17 mouse cellular contexts compared by ENCODE assay signal in the genomic region with DNA sequence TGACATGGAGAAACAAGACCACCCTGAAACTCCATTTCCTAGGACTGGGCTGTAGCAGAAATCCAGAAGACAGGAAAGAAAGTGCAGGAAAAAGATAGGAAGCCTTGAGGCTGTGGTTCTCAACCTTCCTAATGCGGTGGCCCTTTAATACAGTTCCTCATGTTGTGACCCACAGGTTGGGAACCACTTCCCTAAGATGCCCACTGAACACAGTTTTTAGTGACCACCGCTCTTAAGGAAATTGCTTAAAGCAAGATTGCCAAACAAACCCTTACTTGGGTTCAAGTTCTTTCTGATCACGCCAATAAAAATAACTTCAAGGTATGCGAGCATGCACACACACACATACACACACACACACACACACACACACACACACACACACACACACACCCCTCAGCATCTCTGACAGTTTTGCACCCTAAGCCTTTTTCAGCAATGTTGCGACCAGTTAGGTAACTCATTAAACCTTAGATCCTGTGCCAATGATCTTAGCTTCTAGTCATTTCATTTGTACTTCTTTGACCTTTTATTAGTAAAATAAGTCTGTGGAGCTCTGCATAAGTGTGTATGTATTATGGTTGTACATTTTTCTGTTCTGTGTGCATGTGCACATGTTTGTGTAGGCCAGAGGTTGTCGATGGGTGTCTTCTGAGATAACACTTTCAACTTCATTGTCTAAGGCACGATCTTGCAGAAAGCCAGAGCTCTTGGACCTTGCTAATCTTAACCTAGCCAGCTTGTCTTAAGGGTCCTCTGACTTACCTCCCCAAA. TPM values are rescaled to one million over a fixed set of nuclear protein-coding genes. Genes with fewer than 3 reads are reported as not detected.
A peak's percentile ranks its signal among the peaks of the same experiment; 100 is the strongest.
DNase-seq lines count a peak whose midpoint lies in the region; ATAC-seq and TF ChIP-seq lines count a peak whose summit lies in the region.
"Had no signal": no experiment of that assay in that cellular context is flagged by ENCODE, and none has a peak within 500 bp of the region (broad histone marks: within the 10 kb centered on the region; RNA-seq: fewer than 3 reads in every experiment).

No protein-coding gene starts in this region.

- peak; percentile 71 for ATAC-seq in intestine, postnatal 0 days
- peak; percentile 19; the same call in 1 of the 2 replicates for ATAC-seq in stomach, embryonic 16.5 days (ENCODE audit: insufficient read depth, low FRiP score)
- ATAC-seq: activated CD4-positive, CD25-positive, alpha-beta regulatory T cell, adult 4 months; forebrain, embryonic 15.5 days; lung, postnatal 0 days had no signal

- peak; percentile 18 for DNase-seq in kidney, adult 11 months
- DNase-seq in kidney, postnatal 4 days = no peak
- DNase-seq in kidney, postnatal 25 days = peak; percentile 22 to 42
- DNase-seq in natural killer cell, adult 2 months (ENCODE audit: low spot score in 2 of 2) = no peak
- no peak for DNase-seq in frontal cortex, postnatal 14 days (ENCODE audit: low spot score in 2 of 2)
- no peak for DNase-seq in thymus, postnatal 10 days (ENCODE audit: low spot score in 2 of 2)
- DNase-seq: adrenal gland, postnatal 25 days; cerebellum, postnatal 10 days had no signal

- H3K36me3 ChIP-seq in intestine, postnatal 0 days (ENCODE audit: control insufficient read depth, insufficient read depth) = no peaks in the 10 kb centered on the region
- no peaks in the 10 kb centered on the region for H3K36me3 ChIP-seq in stomach, embryonic 16.5 days (ENCODE audit: control insufficient read depth, insufficient read depth, low read length)
- H3K36me3 ChIP-seq: forebrain, embryonic 15.5 days; limb, embryonic 12.5 days; midbrain, embryonic 10.5 days had no signal

- no peaks in the 10 kb centered on the region for H3K27me3 ChIP-seq in intestine, postnatal 0 days (replicated peaks; ENCODE audit: control insufficient read depth, insufficient read depth, low read length)
- H3K27me3 ChIP-seq in stomach, embryonic 16.5 days (ENCODE audit: control insufficient read depth, insufficient read depth, low read length) = no peaks in the 10 kb centered on the region
- H3K27me3 ChIP-seq: forebrain, embryonic 15.5 days; limb, embryonic 12.5 days had no signal

- peaks cover 5% of the 10 kb centered on the region for H3K4me1 ChIP-seq in intestine, postnatal 0 days (replicated peaks; ENCODE audit: control insufficient read depth, insufficient read depth, low read length)
- no peaks in the 10 kb centered on the region for H3K4me1 ChIP-seq in stomach, embryonic 16.5 days (ENCODE audit: control insufficient read depth, insufficient read depth, low read length)
- H3K4me1 ChIP-seq: forebrain, embryonic 15.5 days; limb, embryonic 12.5 days; midbrain, embryonic 10.5 days had no signal

- no peak overlapping the region for H3K4me3 ChIP-seq in intestine, postnatal 0 days (ENCODE audit: low read depth, low read length)
- H3K4me3 ChIP-seq in stomach, embryonic 16.5 days (replicated peaks; ENCODE audit: low read length) = no peak overlapping the region
- H3K4me3 ChIP-seq: forebrain, embryonic 15.5 days; layer of hippocampus, adult 2 months; limb, embryonic 12.5 days; midbrain, embryonic 10.5 days had no signal

- H3K9ac ChIP-seq in intestine, postnatal 0 days (ENCODE audit: low read depth, low read length) = no peak overlapping the region
- H3K9ac ChIP-seq in stomach, embryonic 16.5 days (ENCODE audit: low read length) = no peak overlapping the region
- H3K9ac ChIP-seq: forebrain, embryonic 15.5 days; hindbrain, embryonic 14.5 days; limb, embryonic 12.5 days had no signal

- H3K4me2 ChIP-seq in intestine, postnatal 0 days (replicated peaks; ENCODE audit: low read depth) = peak overlapping the region; percentile 40
- 0 out of 2 replicates have a peak overlapping the region, but pooled peaks have one; percentile 1 for H3K4me2 ChIP-seq in stomach, embryonic 16.5 days (ENCODE audit: low read depth, low read length)
- H3K4me2 ChIP-seq: forebrain, embryonic 15.5 days; hindbrain, embryonic 14.5 days; limb, embryonic 12.5 days had no signal

- no peak for TF ChIP-seq CTCF in intestine, postnatal 0 days (IDR thresholded peaks at IDR 0.05; ENCODE audit: low read depth)

- H3K9me3 ChIP-seq in intestine, postnatal 0 days (ENCODE audit: control insufficient read depth) = no peaks in the 10 kb centered on the region
- no peaks in the 10 kb centered on the region for H3K9me3 ChIP-seq in stomach, embryonic 16.5 days (replicated peaks; ENCODE audit: control insufficient read depth, low read length)
- H3K9me3 ChIP-seq: forebrain, embryonic 15.5 days; limb, embryonic 12.5 days; midbrain, embryonic 10.5 days had no signal

- peak overlapping the region; percentile 82 for H3K27ac ChIP-seq in intestine, postnatal 0 days (ENCODE audit: low read depth, low read length)
- peak overlapping the region; percentile 78; the same call in 1 of the 2 replicates for H3K27ac ChIP-seq in stomach, embryonic 16.5 days (ENCODE audit: low read length)
- H3K27ac ChIP-seq: forebrain, embryonic 15.5 days; hindbrain, embryonic 14.5 days; layer of hippocampus, adult 2 months; limb, embryonic 12.5 days; midbrain, embryonic 10.5 days had no signal

- WGBS in intestine, postnatal 0 days = 54% methylated on average over 7 of the region's 7 CpGs
- 83% methylated on average over 7 of the region's 7 CpGs for WGBS in stomach, embryonic 16.5 days

RNA-seq across cellular contexts. Expression of a gene that starts 53.1 kb away (rescaled TPM):
- 17.2 and 21.8 TPM in 2 replicates for polyA plus RNA-seq in intestine, postnatal 0 days (2015; fragmentation: Nextera tagmentation; extraction: Ambion mirVana)
- 42.2 and 47.0 TPM in 2 replicates for polyA plus RNA-seq in stomach, embryonic 16.5 days (2015; fragmentation: Nextera tagmentation; extraction: Ambion mirVana)

Comparison
In these comparisons a context has a peak if more than half of its experiments do, and no peak if none do; other contexts are left out.
1. DNase-seq: peak in kidney, adult 11 months (single experiment) and kidney, postnatal 25 days (2 of 2); none in kidney, postnatal 4 days (0 of 2), natural killer cell, adult 2 months (0 of 2), frontal cortex, postnatal 14 days (0 of 2) and thymus, postnatal 10 days (0 of 2).